ENCODE assay signal across 8 mouse cellular contexts in the genomic region with DNA sequence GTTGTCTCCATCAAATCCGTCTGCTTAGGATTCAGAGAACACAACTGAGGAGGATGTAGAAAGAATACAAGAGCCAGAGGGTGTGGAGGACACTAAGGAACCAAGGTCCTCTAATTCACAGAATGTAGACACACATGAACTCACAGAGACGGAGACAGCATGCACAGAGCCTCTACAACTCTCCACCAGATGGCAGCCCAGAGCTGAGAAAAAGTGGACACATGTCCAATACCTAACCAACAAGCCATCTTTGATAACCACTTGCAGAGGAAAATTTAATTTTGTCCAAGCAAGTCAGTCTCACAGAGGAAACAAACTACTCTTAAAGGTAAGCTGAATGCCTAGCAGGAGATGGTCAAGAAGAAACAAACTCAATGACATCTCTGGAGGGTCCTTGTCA. TPM values are rescaled to one million over a fixed set of nuclear protein-coding genes. Genes with fewer than 3 reads are reported as not detected.
DNase-seq lines count a peak whose midpoint lies in the region; ATAC-seq and TF ChIP-seq lines count a peak whose summit lies in the region.

No protein-coding gene starts in this region.

- no peak overlapping the region for H3K27ac ChIP-seq in heart, adult 2 months

- no peak overlapping the region for H3K9ac ChIP-seq in heart, adult 2 months (ENCODE audit: low read depth, low read length)

- no peaks in the 10 kb centered on the region for H3K27me3 ChIP-seq in heart, adult 2 months (ENCODE audit: control insufficient read depth, insufficient read depth, low read length)

- intact Hi-C loops in heart, adult 2 months (cut with DNase I) = loop anchor here (1.0 to 2.0 kb wide), 3 partner anchors 36 to 371 kb away; no protein-coding TSS in a partner anchor
- intact Hi-C loops in left cerebral cortex, postnatal 14 days (cut with DNase I) = loop anchor here (5.0 to 10.0 kb wide), 2 partner anchors 338 to 366 kb away; no protein-coding TSS in a partner anchor

- peak; percentile 79 for TF ChIP-seq CTCF in heart, adult 2 months (IDR thresholded peaks at IDR 0.05)

- no peak overlapping the region for H3K4me3 ChIP-seq in heart, adult 2 months

- no peak for TF ChIP-seq POLR2A in heart, adult 2 months (IDR thresholded peaks at IDR 0.05; ENCODE audit: insufficient read depth, low read depth, low read length)

- H3K36me3 ChIP-seq in heart, adult 2 months (ENCODE audit: control insufficient read depth, insufficient read depth, low read length) = no peaks in the 10 kb centered on the region

- no peak for TF ChIP-seq EP300 in heart, adult 2 months (IDR thresholded peaks at IDR 0.05; ENCODE audit: insufficient read depth, low read depth, low read length)

- DNase-seq in heart, adult 2 months = peak; percentile 15 to 56
- DNase-seq in heart, adult 11 months = no peak
- peak; percentile 34 for DNase-seq in MN1 (ENCODE audit: low spot score)
- peak; percentile 84 to 87 for DNase-seq in cerebellum, postnatal 10 days
- peak; percentile 26 to 73 for DNase-seq in left cerebral cortex, postnatal 14 days (ENCODE audit: low spot score in 2 of 2)
- DNase-seq in ovary, postnatal 36 days (ENCODE audit: low spot score) = peak; percentile 26

- WGBS in heart, adult 2 months = 11% methylated on average over 2 of the region's 2 CpGs

- ATAC-seq in hematopoietic stem cell, adult 5-6 weeks (replicated peaks in 1 of 2; ENCODE audit: insufficient read depth in 1 of 2, low FRiP score in 2 of 2, low TSS enrichment in 1 of 2, low read depth in 1 of 2, poor library complexity in 2 of 2, severe bottlenecking in 2 of 2) = peak; percentile 66 to 87
- ATAC-seq in erythroid progenitor cell, adult 5-6 weeks (replicated peaks; ENCODE audit: low FRiP score, poor library complexity, severe bottlenecking) = no peak

- H3K4me1 ChIP-seq in heart, adult 2 months (ENCODE audit: control insufficient read depth, insufficient read depth, low read length) = no peaks in the 10 kb centered on the region

- no peaks in the 10 kb centered on the region for H3K79me2 ChIP-seq in heart, adult 2 months (replicated peaks; ENCODE audit: control insufficient read depth, insufficient read depth, low read length)

RNA-seq across cellular contexts. Expression of gene Ces1a, which starts 11.2 kb away (rescaled TPM):
- total RNA-seq in heart, adult 2 months (2021) = not detected
- not detected in 2 replicates for polyA plus RNA-seq in heart, adult 2 months (2012; rRNA removed)
- not detected in 2 replicates for total RNA-seq in hematopoietic stem cell, adult 5-6 weeks (2017)
- under 1 TPM in 1 of 2 experiments, not detected in 1; 0.17 TPM for total RNA-seq in left cerebral cortex, postnatal 14 days (2021)
- total RNA-seq in erythroid progenitor cell, adult 5-6 weeks (2015; ENCODE audit: low replicate concordance) = not detected in 2 replicates
- total RNA-seq in erythroid progenitor cell, adult 5-6 weeks (2017; ENCODE audit: low replicate concordance) = not detected in 2 replicates

RNA-seq across cellular contexts. Expression of gene Ces1b, which starts 20.6 kb away (rescaled TPM):
- not detected for total RNA-seq in heart, adult 2 months (2021)
- not detected in 2 replicates for polyA plus RNA-seq in heart, adult 2 months (2012; rRNA removed)
- total RNA-seq in hematopoietic stem cell, adult 5-6 weeks (2017) = not detected in 2 replicates
- not detected for total RNA-seq in left cerebral cortex, postnatal 14 days (2021)
- total RNA-seq in erythroid progenitor cell, adult 5-6 weeks (2015; ENCODE audit: low replicate concordance) = not detected in 2 replicates
- not detected in 2 replicates for total RNA-seq in erythroid progenitor cell, adult 5-6 weeks (2017; ENCODE audit: low replicate concordance)
